Mouse (Mus musculus) mammary gland, adult 2 months (tissue): ENCODE results near the gene Ivns1abp. TPM values are rescaled to one million over a fixed set of nuclear protein-coding genes. Genes with fewer than 3 reads are reported as not detected.

Experiments
- polyA plus RNA-seq: library from polyadenylated mRNA; depleted of rRNA; stranded (reverse); fragments of >200 nt; gene quantifications from 2 replicates; pipeline ENCODE4 v1.2.3, GENCODE M21; 2012; ENCODE audit warnings: low replicate concordance; rRNA removed

Gene Ivns1abp
- polyA plus RNA-seq, result 29.6 and 49.3 TPM in 2 replicates

DNA sequence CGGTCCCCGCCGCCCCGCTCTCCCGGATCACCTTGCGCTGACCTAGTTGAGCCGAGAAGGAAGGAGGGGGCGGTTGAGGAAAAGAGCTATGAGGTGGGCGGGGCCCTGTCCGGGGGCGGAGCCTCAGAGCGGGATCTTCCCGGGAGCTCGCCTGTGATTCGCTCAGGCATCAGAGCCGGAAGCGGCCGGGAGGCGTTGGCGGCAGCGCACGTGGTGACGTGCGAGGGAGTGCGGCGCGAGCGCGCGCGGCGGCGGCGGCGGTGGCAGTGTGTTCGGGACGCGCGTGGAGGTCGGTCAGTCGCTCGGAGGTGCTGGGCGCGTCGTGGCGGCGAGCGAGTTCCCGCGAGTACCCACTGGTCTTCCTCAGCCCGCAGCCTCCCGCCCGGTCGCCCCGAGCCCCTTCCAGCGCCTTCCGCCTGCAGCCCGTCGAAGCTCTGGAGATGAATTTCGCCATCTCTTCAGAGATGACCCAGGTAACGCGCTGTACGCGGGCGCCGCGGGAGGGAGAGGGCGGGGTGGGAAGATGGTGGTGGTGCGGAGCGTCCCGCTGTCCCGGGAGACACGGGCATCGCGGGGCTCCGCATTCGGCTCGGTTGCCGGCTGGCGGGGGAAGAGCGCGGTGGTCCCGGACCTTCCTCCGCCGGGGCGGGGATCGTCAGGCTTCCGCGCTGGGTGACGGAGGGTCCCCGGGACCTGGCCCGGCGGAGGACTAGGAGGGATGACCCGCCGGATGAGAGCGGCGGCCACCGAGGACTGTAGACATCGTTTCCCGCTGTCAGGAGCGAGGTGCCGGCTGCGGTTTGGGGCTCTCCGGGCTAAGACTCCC is at the start of gene Ivns1abp:
Gene Ivns1abp, plus strand, starts transcription at position 195 of the 826 bp plus-strand sequence.

Other genes starting within 250 kb of the Ivns1abp start
- not detected in 2 replicates for gene Gm47985, start 161.9 kb upstream of the Ivns1abp start, polyA plus RNA-seq
- not detected in 2 replicates for gene Gm8947, start 152.1 kb upstream of the Ivns1abp start, polyA plus RNA-seq
- gene Gm47995, start 146.0 kb upstream of the Ivns1abp start, polyA plus RNA-seq, result not detected in 2 replicates
- not detected in 2 replicates for gene 3110040M04Rik, start 140.4 kb upstream of the Ivns1abp start, polyA plus RNA-seq
- not detected in 2 replicates for gene Gm47996, start 134.3 kb upstream of the Ivns1abp start, polyA plus RNA-seq
- gene Swt1, start 84.0 kb downstream of the Ivns1abp start, polyA plus RNA-seq, result 4.5 and 7.5 TPM in 2 replicates
- 14.3 and 17.9 TPM in 2 replicates for gene Trmt1l, start 84.1 kb downstream of the Ivns1abp start, polyA plus RNA-seq
- 11.1 and 24.7 TPM in 2 replicates for gene Rnf2, start 156.5 kb downstream of the Ivns1abp start, polyA plus RNA-seq
- gene Fam129a, start 226.7 kb downstream of the Ivns1abp start, polyA plus RNA-seq, result 13.4 and 14.4 TPM in 2 replicates